Mouse (Mus musculus) bone marrow macrophage, adult 2 months (primary cell): ENCODE data around the gene Ephb3.
"Not testable (repeated sequence)": the region's sequence is repeated elsewhere in the genome, so short reads cannot be mapped to it uniquely, and the experiment has no call there.

Experiments used
- CTCF ChIP-seq: IDR thresholded peaks from 2 replicates; pipeline ENCODE4 v1.5.1; 2012; ENCODE audit warnings: low read depth, mild to moderate bottlenecking, low read length, moderate library complexity
- POLR2A ChIP-seq: IDR thresholded peaks from 2 replicates; pipeline ENCODE4 v1.6.1; 2012; ENCODE audit warnings: mild to moderate bottlenecking, low read depth, low read length, borderline replicate concordance

DNA sequence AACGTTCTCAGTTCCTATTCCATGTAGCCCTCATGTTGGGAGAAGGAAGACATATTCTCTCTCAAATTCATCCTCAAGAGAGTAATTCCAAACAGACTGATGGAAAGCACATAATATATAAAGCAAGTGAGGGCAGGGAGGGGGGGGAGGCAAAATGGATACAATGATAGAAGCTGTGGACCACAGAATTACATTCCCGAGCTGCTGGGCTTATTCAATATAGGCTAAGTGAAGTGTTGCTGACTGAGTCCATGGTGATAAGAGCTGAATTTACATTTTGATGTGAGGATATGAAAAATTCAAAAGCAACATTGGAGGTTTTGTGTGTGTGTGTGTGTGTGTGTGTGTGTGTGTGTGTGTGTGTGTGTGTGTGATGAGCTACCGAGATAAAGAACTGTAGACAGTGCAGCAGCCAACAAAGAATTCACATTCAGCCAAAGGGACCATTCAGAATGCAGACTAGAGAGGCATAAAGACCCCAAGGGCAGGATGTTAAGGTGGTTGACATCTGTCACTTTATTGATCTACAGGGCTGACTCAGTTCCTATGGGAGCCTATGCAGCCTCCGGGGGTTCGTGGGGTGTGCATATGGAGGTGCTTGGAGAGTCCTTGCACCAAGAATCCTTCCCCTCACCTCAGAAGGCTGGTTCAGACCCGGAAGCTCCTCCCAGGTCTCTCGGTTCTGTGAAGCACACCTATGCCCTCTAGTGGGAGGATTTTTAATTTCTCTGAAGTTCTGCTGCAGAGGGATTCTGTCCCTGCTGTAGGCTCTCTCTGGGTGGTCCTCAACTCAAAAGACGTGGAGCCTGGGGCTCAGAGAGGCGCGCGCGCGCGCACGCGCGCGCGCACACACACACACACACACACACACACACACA lies 39.0 kb upstream of the Ephb3 start:
- TF ChIP-seq POLR2A, CTCF: not testable (repeated sequence)
